Mouse (Mus musculus) ES-Bruce4 (cell line): ENCODE data around the gene Rpa1. TPM values are rescaled to one million over a fixed set of nuclear protein-coding genes. Genes with fewer than 3 reads are reported as not detected.

ENCODE experiments used
- H3K27ac ChIP-seq: 2 replicates; pipeline ENCODE4 v1.5.1; 2012; ENCODE audit warnings: low read length, inconsistent platforms; ENCODE audit not compliant: insufficient read depth
- H3K27me3 ChIP-seq: 2 replicates; pipeline ENCODE4 v1.6.1; 2012; ENCODE audit warnings: mild to moderate bottlenecking, low read length, inconsistent platforms; ENCODE audit not compliant: control insufficient read depth, poor library complexity, insufficient read depth, severe bottlenecking
- H3K36me3 ChIP-seq: 2 replicates; pipeline ENCODE4 v1.6.1; 2012; ENCODE audit warnings: inconsistent platforms, mild to moderate bottlenecking, low read length, moderate library complexity; ENCODE audit not compliant: control insufficient read depth, poor library complexity, insufficient read depth, severe bottlenecking
- H3K4me1 ChIP-seq: one replicate; pipeline ENCODE4 v1.8.1; 2011; ENCODE audit warnings: low read length; ENCODE audit not compliant: control insufficient read depth, insufficient read depth
- H3K4me3 ChIP-seq: 2 replicates; pipeline ENCODE4 v1.5.1; 2011; ENCODE audit warnings: low read depth, mild to moderate bottlenecking, low read length
- H3K9ac ChIP-seq: 2 replicates; pipeline ENCODE4 v1.6.1; 2012; ENCODE audit warnings: low read depth, mild to moderate bottlenecking, inconsistent platforms; ENCODE audit not compliant: poor library complexity, severe bottlenecking
- H3K9me3 ChIP-seq: replicated peaks from 2 replicates; pipeline ENCODE4 v1.6.1; 2012; ENCODE audit warnings: mild to moderate bottlenecking, low read length, inconsistent platforms; ENCODE audit not compliant: control insufficient read depth, poor library complexity, insufficient read depth, severe bottlenecking
- CTCF ChIP-seq: IDR thresholded peaks from one replicate; pipeline ENCODE4 v1.8.1; 2011; ENCODE audit warnings: low read depth, low read length
- EP300 ChIP-seq: IDR thresholded peaks from 2 replicates; pipeline ENCODE4 v1.6.1; 2011; ENCODE audit warnings: low read depth, low read length; ENCODE audit not compliant: insufficient read depth
- POLR2A ChIP-seq: IDR thresholded peaks from one replicate; pipeline ENCODE4 v1.8.1; 2011; ENCODE audit warnings: low read length; ENCODE audit not compliant: insufficient read depth
- polyA plus RNA-seq: library from polyadenylated mRNA; stranded (reverse); fragments of >200 nt; gene quantifications from 2 replicates; pipeline ENCODE4 v1.2.4, GENCODE M21; 2011; ENCODE audit warnings: low read depth; ENCODE audit not compliant: missing spikeins, insufficient read depth, insufficient read length

The Rpa1 gene
- polyA plus RNA-seq, 1 experiment, result 127 TPM

- no peak overlapping the region for H3K4me3 ChIP-seq
- H3K27ac ChIP-seq, result peak overlapping the region; percentile 12; the same call in 1 of the 2 replicates
- no peaks in the 10 kb centered on the region for H3K27me3 ChIP-seq
- no peak overlapping the region for H3K9ac ChIP-seq
- no peaks in the 10 kb centered on the region for H3K9me3 ChIP-seq
- H3K4me1 ChIP-seq, result no peaks in the 10 kb centered on the region
- no peak for TF ChIP-seq POLR2A
- TF ChIP-seq EP300, result no peak
- TF ChIP-seq CTCF, result no peak
- peaks cover 76% of the 10 kb centered on the region for H3K36me3 ChIP-seq
Measured at GRCm38 (mm10) chr11:75336676-75337075, 11.4 kb downstream of the Rpa1 start.

- no peak overlapping the region for H3K9ac ChIP-seq
- H3K4me3 ChIP-seq, result no peak overlapping the region
- no peak overlapping the region for H3K27ac ChIP-seq
- no peaks in the 10 kb centered on the region for H3K27me3 ChIP-seq
- peaks cover 21% of the 10 kb centered on the region for H3K36me3 ChIP-seq
- H3K4me1 ChIP-seq, result peaks cover 1% of the 10 kb centered on the region
- no peaks in the 10 kb centered on the region for H3K9me3 ChIP-seq
- TF ChIP-seq EP300, result no peak
- TF ChIP-seq POLR2A, result no peak
- TF ChIP-seq CTCF, result no peak
Measured at GRCm38 (mm10) chr11:75325969-75326311, 22.2 kb downstream of the Rpa1 start.

GRCm38 (mm10) chr11:75325116-75325968 is 22.8 kb downstream of the Rpa1 start:
- Histone ChIP-seq H3K9me3 (no peaks in the 10 kb centered on the region), H3K4me3 (no peak overlapping the region), H3K4me1 (peaks cover 1% of the 10 kb centered on the region), H3K9ac (no peak overlapping the region), H3K36me3 (peaks cover 16% of the 10 kb centered on the region), H3K27me3 (no peaks in the 10 kb centered on the region), H3K27ac (no peak overlapping the region)
- no peak for TF ChIP-seq EP300
- TF ChIP-seq CTCF, result no peak
- TF ChIP-seq POLR2A, result no peak

- Histone ChIP-seq H3K9me3 (no peaks in the 10 kb centered on the region), H3K27me3 (no peaks in the 10 kb centered on the region), H3K9ac (no peak overlapping the region), H3K36me3 (peaks cover 16% of the 10 kb centered on the region), H3K4me1 (peaks cover 1% of the 10 kb centered on the region), H3K27ac (no peak overlapping the region), H3K4me3 (no peak overlapping the region)
- TF ChIP-seq EP300 (no peak), CTCF (no peak), POLR2A (no peak)
Measured at GRCm38 (mm10) chr11:75324433-75324832, 23.7 kb downstream of the Rpa1 start.

GRCm38 (mm10) chr11:75323326-75323737 is 24.8 kb downstream of the Rpa1 start:
- TF ChIP-seq EP300, result no peak
- TF ChIP-seq CTCF, result peak; percentile 43
- H3K27ac ChIP-seq, result no peak overlapping the region
- no peak overlapping the region for H3K9ac ChIP-seq
- H3K4me3 ChIP-seq, result no peak overlapping the region
- no peaks in the 10 kb centered on the region for H3K27me3 ChIP-seq
- peaks cover 1% of the 10 kb centered on the region for H3K4me1 ChIP-seq
- H3K36me3 ChIP-seq, result peaks cover 9% of the 10 kb centered on the region
- no peaks in the 10 kb centered on the region for H3K9me3 ChIP-seq

GRCm38 (mm10) chr11:75319246-75319645 is 28.9 kb downstream of the Rpa1 start:
- Histone ChIP-seq H3K9me3 (no peaks in the 10 kb centered on the region), H3K4me1 (peaks cover 1% of the 10 kb centered on the region), H3K9ac (no peak overlapping the region), H3K36me3 (peaks cover 20% of the 10 kb centered on the region), H3K4me3 (no peak overlapping the region), H3K27me3 (no peaks in the 10 kb centered on the region), H3K27ac (no peak overlapping the region)
- TF ChIP-seq EP300 (no peak), POLR2A (no peak), CTCF (no peak)
